Comparison of ENCODE assay signal across 9 mouse cellular contexts in genomic region chr11:77983191-77983936, GRCm38 (mm10). TPM values are rescaled to one million over a fixed set of nuclear protein-coding genes. Genes with fewer than 3 reads are reported as not detected.
DNase-seq lines count a peak whose midpoint lies in the region; ATAC-seq and TF ChIP-seq lines count a peak whose summit lies in the region.
"Had no signal": no experiment of that assay in that cellular context is flagged by ENCODE, and none has a peak within 500 bp of the region (broad histone marks: within the 10 kb centered on the region; RNA-seq: fewer than 3 reads in every experiment).

No protein-coding gene starts in this region.

- TF ChIP-seq CTCF in kidney, adult 2 months (conservative IDR thresholded peaks at IDR 0.05; ENCODE audit: insufficient read depth, insufficient read length, low read depth, low read length), result no peak

- peak overlapping the region; percentile 72 for H3K4me2 ChIP-seq in limb, embryonic 15.5 days
- peak overlapping the region; percentile 71 for H3K4me2 ChIP-seq in myocyte (ENCODE audit: low read depth)
- H3K4me2 ChIP-seq in stomach, embryonic 15.5 days, result peak overlapping the region; percentile 65

- H3K27ac ChIP-seq in kidney, adult 2 months (ENCODE audit: insufficient read depth, low read depth, low read length), result peak overlapping the region; percentile 94
- peak overlapping the region; percentile 94 for H3K27ac ChIP-seq in limb, embryonic 15.5 days
- peak overlapping the region; percentile 95 for H3K27ac ChIP-seq in stomach, embryonic 15.5 days

- no peak for ATAC-seq in cerebellum, adult (ENCODE audit: insufficient number of reproducible peaks, low FRiP score, low TSS enrichment)
- ATAC-seq in limb, embryonic 15.5 days (ENCODE audit: insufficient number of reproducible peaks, low FRiP score, low TSS enrichment, low read depth), result no peak
- no peak for ATAC-seq in stomach, embryonic 15.5 days (ENCODE audit: insufficient read depth, low FRiP score, low read depth)

- under 1% methylated on average over 28 of the region's 32 CpGs for WGBS in kidney, adult 2 months
- WGBS in limb, embryonic 15.5 days, result under 1% methylated on average over 27 of the region's 32 CpGs
- under 1% methylated on average over 30 of the region's 32 CpGs for WGBS in stomach, embryonic 15.5 days

- peak overlapping the region; percentile 63 for H3ac ChIP-seq in myocyte (ENCODE audit: control insufficient read depth, insufficient read length)

- H3K36me3 ChIP-seq in kidney, adult 2 months (ENCODE audit: control insufficient read depth, insufficient read depth, low read length), result no peaks in the 10 kb centered on the region; the same call in 1 of the 2 replicates
- H3K36me3 ChIP-seq in limb, embryonic 15.5 days, result peaks cover 2% of the 10 kb centered on the region
- H3K36me3 ChIP-seq in myocyte (ENCODE audit: control insufficient read depth, insufficient read depth), result peaks cover 12% of the 10 kb centered on the region
- H3K36me3 ChIP-seq in stomach, embryonic 15.5 days, result peaks cover under 1% of the 10 kb centered on the region; the same call in 1 of the 2 replicates

- H3K27me3 ChIP-seq in kidney, adult 2 months (replicated peaks; ENCODE audit: control insufficient read depth, insufficient read depth, low read length), result no peaks in the 10 kb centered on the region
- no peaks in the 10 kb centered on the region for H3K27me3 ChIP-seq in limb, embryonic 15.5 days
- peaks cover 9% of the 10 kb centered on the region for H3K27me3 ChIP-seq in myocyte (ENCODE audit: control insufficient read depth, insufficient read depth, insufficient read length)
- H3K27me3 ChIP-seq in stomach, embryonic 15.5 days (replicated peaks), result no peaks in the 10 kb centered on the region

- H3K4me3 ChIP-seq in kidney, adult 2 months (ENCODE audit: insufficient read depth, low read depth, low read length), result peak overlapping the region; percentile 97
- H3K4me3 ChIP-seq in limb, embryonic 15.5 days, result peak overlapping the region; percentile 100
- peak overlapping the region; percentile 99 for H3K4me3 ChIP-seq in myocyte
- peak overlapping the region; percentile 94 for H3K4me3 ChIP-seq in stomach, embryonic 15.5 days (replicated peaks)

- H3K79me2 ChIP-seq in myocyte (ENCODE audit: control insufficient read depth, insufficient read depth), result peaks cover 55% of the 10 kb centered on the region

- no peaks in the 10 kb centered on the region for H3K9me3 ChIP-seq in limb, embryonic 15.5 days
- H3K9me3 ChIP-seq in stomach, embryonic 15.5 days, result no peaks in the 10 kb centered on the region

- DNase-seq in cerebellum, adult 11 months, result peak; percentile 69
- DNase-seq in cerebellum, adult 8-10 months, result peak; percentile 57
- DNase-seq in gastrocnemius, postnatal 14 days, result peak; percentile 58
- DNase-seq in kidney, adult 2 months, result peak; percentile 46

- TF ChIP-seq POLR2A in kidney, adult 2 months (IDR thresholded peaks at IDR 0.05; ENCODE audit: low read depth, low read length), result no peak
- no peak for TF ChIP-seq POLR2A in myocyte (IDR thresholded peaks at IDR 0.05; ENCODE audit: insufficient read length, low read depth)

- H3K9ac ChIP-seq in limb, embryonic 15.5 days, result peak overlapping the region; percentile 98
- peak overlapping the region; percentile 97 for H3K9ac ChIP-seq in stomach, embryonic 15.5 days

- H3K4me1 ChIP-seq in kidney, adult 2 months (ENCODE audit: control insufficient read depth, insufficient read depth, low read length), result peaks cover 6% of the 10 kb centered on the region; the same call in 1 of the 2 replicates
- H3K4me1 ChIP-seq in limb, embryonic 15.5 days, result peaks cover 12% of the 10 kb centered on the region
- peaks cover 13% of the 10 kb centered on the region for H3K4me1 ChIP-seq in stomach, embryonic 15.5 days

- intact Hi-C loops in gastrocnemius, postnatal 14 days (cut with DNase I; ENCODE audit: low total_unique reads), result no loop called here

TF ChIP-seq in myocyte, 11 proteins besides CTCF, POLR2A, EP300 and RAD21:
- TF ChIP-seq MAX (IDR thresholded peaks at IDR 0.05; ENCODE audit: low read depth) (no peak), TCF12 (IDR thresholded peaks at IDR 0.05; ENCODE audit: insufficient read depth, poor library complexity, severe bottlenecking) (no peak), SRF (IDR thresholded peaks at IDR 0.05; ENCODE audit: control insufficient read depth, insufficient read length, low read depth) (no peak), CEBPB (IDR thresholded peaks at IDR 0.05; ENCODE audit: insufficient read depth, poor library complexity, severe bottlenecking) (no peak), USF1 (IDR thresholded peaks at IDR 0.05; ENCODE audit: low read depth) (no peak), REST (IDR thresholded peaks at IDR 0.05; ENCODE audit: insufficient read depth, insufficient read length) (no peak), TCF3 (IDR thresholded peaks at IDR 0.05; ENCODE audit: insufficient read length, low read depth) (no peak)

RNA-seq across cellular contexts. Expression of gene Phf12, which starts 0.8 kb away (rescaled TPM):
- 10 to 100 TPM; 18.3 to 19.1 TPM for total RNA-seq in gastrocnemius, postnatal 14 days (2021)
- polyA plus RNA-seq in kidney, adult 2 months (2012; rRNA removed), result 33.0 and 35.7 TPM in 2 replicates
- 10.7 and 14.1 TPM in 2 replicates for polyA plus RNA-seq in limb, embryonic 15.5 days (2015; fragmentation: Nextera tagmentation; extraction: Ambion mirVana)
- 22.2 TPM for polyA plus RNA-seq in myocyte (2012; fragmentation: generic; extraction: Trizol)
- 13.4 and 18.0 TPM in 2 replicates for polyA plus RNA-seq in stomach, embryonic 15.5 days (2015; fragmentation: Nextera tagmentation; extraction: Ambion mirVana)

RNA-seq across cellular contexts. Expression of gene Dhrs13, which starts 48.7 kb away (rescaled TPM):
- total RNA-seq in gastrocnemius, postnatal 14 days (2021), result 1 to 10 TPM; 1.6 to 1.7 TPM
- polyA plus RNA-seq in kidney, adult 2 months (2012; rRNA removed), result 7.1 and 9.3 TPM in 2 replicates
- polyA plus RNA-seq in limb, embryonic 15.5 days (2015; fragmentation: Nextera tagmentation; extraction: Ambion mirVana), result 16.8 and 17.8 TPM in 2 replicates
- polyA plus RNA-seq in myocyte (2012; fragmentation: generic; extraction: Trizol), result 10.0 TPM
- 17.3 and 19.4 TPM in 2 replicates for polyA plus RNA-seq in stomach, embryonic 15.5 days (2015; fragmentation: Nextera tagmentation; extraction: Ambion mirVana)

RNA-seq across cellular contexts. Expression of gene Sez6, which starts 52.8 kb away (rescaled TPM):
- total RNA-seq in gastrocnemius, postnatal 14 days (2021), result under 1 TPM; 0.51 to 0.82 TPM
- 0.12 and 0.27 TPM in 2 replicates for polyA plus RNA-seq in kidney, adult 2 months (2012; rRNA removed)
- polyA plus RNA-seq in limb, embryonic 15.5 days (2015; fragmentation: Nextera tagmentation; extraction: Ambion mirVana), result 0.42 and 0.84 TPM in 2 replicates
- polyA plus RNA-seq in myocyte (2012; fragmentation: generic; extraction: Trizol), result not detected
- polyA plus RNA-seq in stomach, embryonic 15.5 days (2015; fragmentation: Nextera tagmentation; extraction: Ambion mirVana), result 1.7 and 1.8 TPM in 2 replicates
- polyA plus RNA-seq: Patski had no signal

RNA-seq across cellular contexts. Expression of gene Flot2, which starts 54.4 kb away (rescaled TPM):
- total RNA-seq in gastrocnemius, postnatal 14 days (2021), result 10 to 100 TPM; 60.7 to 64.3 TPM
- 95.0 and 96.9 TPM in 2 replicates for polyA plus RNA-seq in kidney, adult 2 months (2012; rRNA removed)
- 56.1 and 67.6 TPM in 2 replicates for polyA plus RNA-seq in limb, embryonic 15.5 days (2015; fragmentation: Nextera tagmentation; extraction: Ambion mirVana)
- polyA plus RNA-seq in myocyte (2012; fragmentation: generic; extraction: Trizol), result 78.8 TPM
- polyA plus RNA-seq in stomach, embryonic 15.5 days (2015; fragmentation: Nextera tagmentation; extraction: Ambion mirVana), result 54.1 and 60.5 TPM in 2 replicates
